Mouse (Mus musculus) embryonic facial prominence, embryonic 11.5 days (tissue): ENCODE data around the gene Mfsd12. TPM values are rescaled to one million over a fixed set of nuclear protein-coding genes. Genes with fewer than 3 reads are reported as not detected.

Experiments
- ATAC-seq: fragments of 200-750 bp; cut with Nextera tagmentation; replicated peaks from 2 replicates; pipeline ENCODE4 v1.8.0; 2017; ENCODE audit warnings: low read depth; ENCODE audit not compliant: insufficient number of reproducible peaks, low FRiP score, low TSS enrichment
- DNase-seq: peaks from one replicate; pipeline ENCODE4 v3.0.0-alpha.2; 2015; ENCODE audit warnings: low spot score
- H3K27ac ChIP-seq: fragments of 300-500 bp; sonication (generic); replicated peaks from 2 replicates; pipeline ENCODE4 v1.5.1; 2014; ENCODE audit warnings: mild to moderate bottlenecking, low read depth, low read length, control low read depth
- H3K27me3 ChIP-seq: fragments of 300-500 bp; sonication (generic); 2 replicates; pipeline ENCODE4 v1.6.1; 2014; ENCODE audit warnings: mild to moderate bottlenecking, low read length, moderate library complexity, mixed read lengths; ENCODE audit not compliant: control insufficient read depth, insufficient read depth
- H3K36me3 ChIP-seq: fragments of 300-500 bp; sonication (generic); replicated peaks from 2 replicates; pipeline ENCODE4 v1.6.1; 2014; ENCODE audit warnings: low read depth, mild to moderate bottlenecking, low read length, moderate library complexity, mixed read lengths; ENCODE audit not compliant: control insufficient read depth, insufficient read depth
- H3K4me1 ChIP-seq: fragments of 300-500 bp; sonication (generic); 2 replicates; pipeline ENCODE4 v1.6.1; 2014; ENCODE audit warnings: low read length, mixed read lengths; ENCODE audit not compliant: control insufficient read depth, insufficient read depth
- H3K4me2 ChIP-seq: fragments of 300-500 bp; sonication (generic); 2 replicates; pipeline ENCODE4 v1.6.1; 2014; ENCODE audit warnings: low read depth, mild to moderate bottlenecking, control low read depth, low read length, moderate library complexity
- H3K4me3 ChIP-seq: fragments of 300-500 bp; sonication (generic); 2 replicates; pipeline ENCODE4 v1.5.1; 2014; ENCODE audit warnings: low read depth, low read length, control low read depth
- H3K9ac ChIP-seq: fragments of 300-500 bp; sonication (generic); replicated peaks from 2 replicates; pipeline ENCODE4 v1.6.1; 2014; ENCODE audit warnings: mild to moderate bottlenecking, control low read depth, low read length
- H3K9me3 ChIP-seq: fragments of 300-500 bp; sonication (generic); replicated peaks from 2 replicates; pipeline ENCODE4 v1.6.1; 2016; ENCODE audit warnings: mild to moderate bottlenecking, low read length, inconsistent platforms, mixed read lengths; ENCODE audit not compliant: control insufficient read depth
- WGBS: fragments of 180-500 bp; shearing (Covaris S2); extraction: QIAGEN DNeasy Blood & Tissue Kit; methylation state at CpG from one replicate; pipeline ENCODE4 v1.1.7; 2014; 5-methylcytosine and 5-hydroxymethylcytosine counted together
- polyA plus RNA-seq: library from polyadenylated mRNA; unstranded; fragments of >200 nt; fragmentation: Nextera tagmentation; extraction: Ambion mirVana; gene quantifications from 2 replicates; pipeline ENCODE4 v1.2.1, GENCODE M21; 2014

Mfsd12 gene
- polyA plus RNA-seq: 3.4 and 4.0 TPM in 2 replicates

DNA sequence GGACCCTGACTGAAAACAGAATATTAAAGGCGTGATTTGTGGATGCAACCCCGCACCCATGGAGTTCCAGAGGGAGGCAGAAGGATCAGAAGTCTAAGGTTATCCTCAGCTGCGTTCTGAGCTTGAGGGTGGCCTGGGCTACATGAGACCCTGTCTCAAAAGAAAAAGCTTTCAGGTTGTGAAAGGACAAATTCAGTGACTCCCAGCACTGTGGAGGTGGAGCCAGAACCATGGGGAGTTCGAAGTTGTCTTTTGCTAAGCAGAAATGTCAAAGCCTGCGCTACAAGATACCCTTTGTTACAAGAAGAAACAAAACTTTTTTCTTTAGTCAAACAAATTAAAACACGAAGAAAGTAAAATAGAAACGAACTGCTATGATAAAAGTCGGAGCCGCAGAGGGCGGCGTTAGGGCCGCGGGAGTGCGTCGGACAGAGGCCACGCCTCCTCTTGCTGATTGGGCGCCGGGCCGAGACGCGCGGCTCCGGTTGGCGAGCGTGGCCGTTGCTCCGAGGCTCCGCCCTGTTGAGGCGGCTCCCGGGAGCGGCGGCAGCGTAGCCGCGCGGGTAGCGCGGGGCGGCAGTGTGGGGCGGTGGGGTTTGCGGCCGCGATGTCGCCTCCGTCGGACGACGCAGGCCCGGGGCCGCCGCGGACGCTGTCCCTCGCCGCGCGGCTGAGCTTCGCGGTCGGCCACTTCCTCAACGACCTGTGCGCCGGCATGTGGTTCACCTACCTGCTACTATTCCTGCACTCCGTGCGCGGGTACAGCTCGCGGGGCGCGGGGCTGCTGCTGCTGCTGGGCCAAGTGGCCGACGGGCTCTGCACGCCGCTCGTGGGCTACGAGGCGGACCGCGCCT lies at the start of gene Mfsd12:
Gene Mfsd12, plus strand, starts transcription at position 501 of the 854 bp plus-strand sequence.
- WGBS: 2% methylated on average over 61 of the region's 79 CpGs
- Histone ChIP-seq H3K4me3 (peak within 1 kb of the TSS; percentile 67), H3K36me3 (no peaks in the 10 kb centered on the region; the same call in 1 of the 2 replicates), H3K9me3 (no peaks in the 10 kb centered on the region), H3K27me3 (no peaks in the 10 kb centered on the region), H3K4me1 (no peaks in the 10 kb centered on the region; the same call in 1 of the 2 replicates), H3K27ac (no peak within 1 kb of the TSS), H3K9ac (peak within 1 kb of the TSS; percentile 70), H3K4me2 (peak within 1 kb of the TSS; percentile 97)
- peak; percentile 70 for ATAC-seq
- DNase-seq: peak; percentile 92

DNA sequence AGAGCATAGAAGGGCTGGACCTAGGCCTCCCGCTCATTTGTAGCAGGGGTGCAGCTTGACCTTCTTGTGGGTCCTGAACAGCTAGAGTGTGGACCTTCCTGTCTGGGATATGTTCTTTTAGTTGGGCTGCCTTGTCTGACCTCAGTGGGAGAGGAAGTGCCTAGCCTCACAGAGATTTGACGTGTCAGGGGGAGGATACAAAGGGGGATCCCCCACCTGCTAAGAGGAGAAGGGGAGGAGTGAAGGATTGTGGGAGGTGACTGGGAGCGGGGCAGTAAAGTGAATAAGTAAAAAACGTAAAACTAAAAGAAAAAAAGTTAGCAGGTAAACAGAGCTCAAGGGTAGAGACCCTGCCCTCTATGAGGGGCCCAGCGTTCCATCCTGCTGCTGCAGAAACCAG lies 47.7 kb upstream of the Mfsd12 start:
- Histone ChIP-seq H3K9ac (no peak overlapping the region), H3K4me1 (no peaks in the 10 kb centered on the region), H3K4me3 (no peak overlapping the region), H3K4me2 (no peak overlapping the region), H3K27ac (no peak overlapping the region), H3K27me3 (no peaks in the 10 kb centered on the region), H3K36me3 (peaks cover 36% of the 10 kb centered on the region), H3K9me3 (no peaks in the 10 kb centered on the region)
- ATAC-seq (no peak), DNase-seq (no peak)
- 90% methylated on average over 5 of the region's 5 CpGs for WGBS

DNA sequence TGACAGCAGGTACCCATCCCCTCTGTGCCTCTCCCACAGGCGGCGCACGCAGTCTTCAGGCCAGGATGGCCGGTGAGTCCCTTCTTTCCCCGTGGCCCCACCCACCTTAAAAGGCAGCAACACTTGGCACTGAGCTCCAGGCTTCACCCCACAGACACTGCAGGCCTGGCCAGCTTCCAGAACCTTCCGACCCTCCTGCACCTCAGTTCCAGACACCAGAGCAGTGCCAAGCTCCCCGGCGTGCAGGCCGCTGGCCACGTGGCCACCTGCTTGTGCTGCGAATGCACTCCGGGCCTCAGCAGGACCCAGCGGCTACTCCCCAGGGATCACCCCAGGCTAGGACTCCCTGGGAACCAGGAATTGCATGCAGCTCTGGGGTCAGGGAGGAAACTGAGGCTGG lies 43.7 kb upstream of the Mfsd12 start:
- no peak for ATAC-seq
- H3K27ac ChIP-seq: no peak overlapping the region
- no peaks in the 10 kb centered on the region; the same call in 1 of the 2 replicates for H3K4me1 ChIP-seq
- H3K36me3 ChIP-seq: peaks cover 23% of the 10 kb centered on the region
- H3K9me3 ChIP-seq: no peaks in the 10 kb centered on the region
- H3K27me3 ChIP-seq: no peaks in the 10 kb centered on the region
- no peak overlapping the region for H3K9ac ChIP-seq
- WGBS: 91% methylated on average over 13 of the region's 13 CpGs
- no peak overlapping the region for H3K4me2 ChIP-seq
- DNase-seq: no peak
- H3K4me3 ChIP-seq: no peak overlapping the region

DNA sequence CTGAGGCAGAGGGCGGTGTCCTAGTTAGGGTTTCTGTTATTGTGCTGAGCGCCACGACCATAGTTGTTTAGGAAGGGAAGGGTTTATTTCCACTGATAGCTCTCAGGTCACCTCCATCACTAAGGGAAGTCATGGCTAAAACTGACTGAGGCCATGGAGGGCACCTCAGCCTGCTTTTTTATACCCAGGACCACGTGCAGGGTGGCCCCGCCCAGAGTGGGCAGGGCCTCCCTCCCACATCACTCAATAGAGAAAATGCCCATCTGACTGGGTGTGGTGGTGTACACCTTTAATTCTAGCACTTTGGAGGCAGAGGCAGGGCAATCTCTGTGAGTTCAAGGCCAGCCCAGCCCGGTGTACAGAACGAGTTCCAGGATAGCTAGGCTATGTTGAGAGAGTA lies 43.1 kb upstream of the Mfsd12 start:
- no peaks in the 10 kb centered on the region for H3K27me3 ChIP-seq
- no peak overlapping the region for H3K4me2 ChIP-seq
- no peak overlapping the region for H3K9ac ChIP-seq
- H3K4me1 ChIP-seq: peaks cover 3% of the 10 kb centered on the region
- H3K36me3 ChIP-seq: peaks cover 21% of the 10 kb centered on the region
- ATAC-seq (no peak), DNase-seq (no peak)
- H3K4me3 ChIP-seq: no peak overlapping the region
- H3K9me3 ChIP-seq: no peaks in the 10 kb centered on the region
- WGBS: 78% methylated on average over 7 of the region's 7 CpGs
- no peak overlapping the region for H3K27ac ChIP-seq

DNA sequence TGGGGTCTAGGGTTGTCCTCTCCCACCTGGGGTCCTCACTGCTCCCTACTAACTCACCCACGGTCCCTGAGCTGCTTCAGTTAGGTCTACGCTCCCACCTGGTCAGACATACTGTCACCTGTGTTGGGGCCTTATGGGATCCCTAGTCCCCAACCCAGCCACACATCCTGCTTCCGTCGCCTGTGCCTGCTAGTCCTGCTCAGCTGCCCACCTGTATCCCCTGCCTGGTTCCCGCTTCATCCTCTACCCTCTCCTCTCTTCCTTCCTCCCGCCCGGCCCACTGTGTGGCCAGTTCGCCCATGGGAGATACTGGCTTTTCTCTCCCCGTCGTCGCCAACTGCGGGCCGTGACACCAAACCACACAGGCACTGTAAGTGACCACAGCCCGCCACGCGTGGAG lies 41.7 kb upstream of the Mfsd12 start:
- Histone ChIP-seq H3K27ac (no peak overlapping the region), H3K9ac (no peak overlapping the region), H3K4me2 (no peak overlapping the region), H3K4me3 (no peak overlapping the region), H3K4me1 (peaks cover 6% of the 10 kb centered on the region), H3K27me3 (no peaks in the 10 kb centered on the region), H3K9me3 (no peaks in the 10 kb centered on the region), H3K36me3 (peaks cover 18% of the 10 kb centered on the region)
- 94% methylated on average over 16 of the region's 16 CpGs for WGBS
- no peak for ATAC-seq
- DNase-seq: no peak

DNA sequence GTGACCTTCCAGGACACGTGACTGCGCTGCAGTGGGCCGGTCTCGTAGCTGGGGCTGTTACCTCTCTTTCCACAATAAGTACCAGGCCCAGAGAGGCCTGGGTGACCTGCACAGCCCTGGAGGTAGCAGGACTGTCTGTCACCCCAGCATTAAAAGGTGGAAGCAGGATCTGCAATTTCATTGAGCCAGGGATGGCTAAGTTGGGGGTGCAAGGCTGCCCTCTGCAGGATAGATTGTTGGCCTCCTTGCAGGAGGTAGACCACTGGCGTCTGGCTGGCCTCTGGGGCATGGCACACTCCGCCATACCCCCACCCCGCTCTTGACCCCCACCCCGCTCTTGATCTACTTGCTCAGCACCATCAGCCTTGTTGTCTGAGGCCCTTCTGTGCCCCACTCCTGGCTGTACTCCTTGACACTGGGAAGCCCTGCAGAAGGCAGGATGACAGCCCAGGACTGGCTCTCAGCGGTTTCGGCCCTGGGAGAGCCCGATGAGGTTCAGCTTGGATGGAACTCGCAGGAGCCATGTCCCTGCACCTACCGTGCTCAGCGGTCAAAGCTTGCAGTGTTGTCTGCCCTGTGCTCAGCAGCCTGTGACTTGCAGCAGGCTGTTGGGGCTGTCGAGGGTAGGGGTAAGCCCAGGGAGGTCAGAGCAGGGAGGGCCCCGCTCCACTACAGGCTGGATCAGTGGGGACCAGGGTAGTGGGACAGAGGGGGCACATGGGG lies 40.8 kb upstream of the Mfsd12 start:
- no peaks in the 10 kb centered on the region for H3K27me3 ChIP-seq
- no peak for ATAC-seq
- 44% methylated on average over 16 of the region's 16 CpGs for whole genome bisulfite sequencing
- peak overlapping the region; percentile 32; the same call in 1 of the 2 replicates for H3K9ac ChIP-seq
- DNase-seq: peak; percentile 44
- H3K9me3 ChIP-seq: no peaks in the 10 kb centered on the region
- H3K36me3 ChIP-seq: peaks cover 11% of the 10 kb centered on the region
- peaks cover 6% of the 10 kb centered on the region for H3K4me1 ChIP-seq
- H3K4me3 ChIP-seq: 0 out of 2 replicates have a peak overlapping the region, but pooled peaks have one; percentile 8
- no peak overlapping the region for H3K27ac ChIP-seq
- H3K4me2 ChIP-seq: peak overlapping the region; percentile 36

DNA sequence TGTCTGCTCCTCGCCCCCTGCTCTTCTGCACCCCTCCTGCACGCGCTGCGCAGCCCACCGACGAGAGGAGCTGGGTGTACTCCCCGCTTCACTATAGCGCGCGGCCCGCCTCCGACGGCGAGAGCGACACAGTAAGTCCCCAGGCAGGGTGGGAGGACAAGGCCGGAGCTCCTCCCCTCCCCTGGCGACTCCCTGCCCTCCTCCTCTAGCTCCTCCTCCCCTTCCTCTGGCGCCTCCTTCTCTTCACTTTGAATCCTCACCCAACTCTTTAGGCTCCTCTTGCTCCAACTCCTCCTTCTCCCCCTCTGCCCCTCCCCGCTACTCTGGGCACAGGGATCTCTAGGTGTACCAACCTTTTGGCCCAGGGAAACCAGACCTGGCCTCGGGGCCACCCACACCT lies 40.0 kb upstream of the Mfsd12 start:
- 14% methylated on average over 20 of the region's 20 CpGs for WGBS

More for the DNA sequence above, 40.0 kb upstream of the Mfsd12 start:
- H3K9me3 ChIP-seq: no peaks in the 10 kb centered on the region
- H3K27me3 ChIP-seq: no peaks in the 10 kb centered on the region
- peak overlapping the region; percentile 36 for H3K4me2 ChIP-seq
- DNase-seq: peak; percentile 50
- peak overlapping the region; percentile 32 for H3K9ac ChIP-seq
- H3K27ac ChIP-seq: no peak overlapping the region
- no peak for ATAC-seq
- no peak overlapping the region for H3K4me3 ChIP-seq
- H3K4me1 ChIP-seq: peaks cover 6% of the 10 kb centered on the region
- peaks cover 11% of the 10 kb centered on the region for H3K36me3 ChIP-seq
